Mouse (Mus musculus): ENCODE data around the gene Agrp.

GRCm38 (mm10) chr8:105554087-105554486 lies 83.1 kb downstream of the Agrp start:
- TF ChIP-seq EP300 (IDR thresholded peaks at IDR 0.05; ENCODE audit: low read depth) (no peak), CTCF (IDR thresholded peaks at IDR 0.05; ENCODE audit: low read depth) (peak; percentile 97)

All from heart, postnatal 0 days (tissue).